Mouse (Mus musculus) kidney, embryonic 14.5 days (tissue): Measurements from ENCODE around the gene 6430548M08Rik. TPM values are rescaled to one million over a fixed set of nuclear protein-coding genes. Genes with fewer than 3 reads are reported as not detected.

Source experiments
- ATAC-seq: fragments of 200-750 bp; cut with Nextera tagmentation; 2 replicates; pipeline ENCODE4 v1.8.0; 2017; ENCODE audit warnings: moderate number of reproducible peaks, mild to moderate bottlenecking, moderate TSS enrichment, moderate library complexity; ENCODE audit not compliant: low FRiP score, low TSS enrichment
- H3K27ac ChIP-seq: fragments of 300-500 bp; sonication (generic); 2 replicates; pipeline ENCODE4 v1.5.1; 2014; ENCODE audit warnings: low read depth, mild to moderate bottlenecking, low read length, moderate library complexity, mixed read lengths
- H3K27me3 ChIP-seq: fragments of 300-500 bp; sonication (generic); 2 replicates; pipeline ENCODE4 v1.6.1; 2014; ENCODE audit warnings: mild to moderate bottlenecking, low read length; ENCODE audit not compliant: control insufficient read depth, insufficient read depth
- H3K36me3 ChIP-seq: fragments of 300-500 bp; sonication (generic); 2 replicates; pipeline ENCODE4 v1.6.1; 2014; ENCODE audit warnings: low read length, mixed read lengths; ENCODE audit not compliant: control insufficient read depth, insufficient read depth
- H3K4me1 ChIP-seq: fragments of 300-500 bp; sonication (generic); 2 replicates; pipeline ENCODE4 v1.6.1; 2014; ENCODE audit warnings: low read length, mixed read lengths; ENCODE audit not compliant: control insufficient read depth, insufficient read depth
- H3K4me2 ChIP-seq: fragments of 300-500 bp; sonication (generic); replicated peaks from 2 replicates; pipeline ENCODE4 v1.6.1; 2014; ENCODE audit warnings: low read depth, mild to moderate bottlenecking, low read length
- H3K4me3 ChIP-seq: fragments of 300-500 bp; sonication (generic); 2 replicates; pipeline ENCODE4 v1.5.1; 2014; ENCODE audit warnings: mild to moderate bottlenecking, low read length
- H3K9ac ChIP-seq: fragments of 300-500 bp; sonication (generic); 2 replicates; pipeline ENCODE4 v1.6.1; 2014; ENCODE audit warnings: low read depth, mild to moderate bottlenecking, low read length, moderate library complexity
- H3K9me3 ChIP-seq: fragments of 300-500 bp; sonication (generic); 2 replicates; pipeline ENCODE4 v1.6.1; 2016; ENCODE audit warnings: low read length; ENCODE audit not compliant: control insufficient read depth
- WGBS: fragments of 180-500 bp; shearing (Covaris S2); extraction: QIAGEN DNeasy Blood & Tissue Kit; methylation state at CpG from one replicate; pipeline ENCODE4 v1.1.7; 2014; 5-methylcytosine and 5-hydroxymethylcytosine counted together
- polyA plus RNA-seq: library from polyadenylated mRNA; unstranded; fragments of >200 nt; fragmentation: Nextera tagmentation; extraction: Ambion mirVana; gene quantifications from 2 replicates; pipeline ENCODE4 v1.2.1, GENCODE M21; 2014

Gene 6430548M08Rik
- polyA plus RNA-seq, 1 experiment from 2014 or later, result 3.9 TPM

DNA sequence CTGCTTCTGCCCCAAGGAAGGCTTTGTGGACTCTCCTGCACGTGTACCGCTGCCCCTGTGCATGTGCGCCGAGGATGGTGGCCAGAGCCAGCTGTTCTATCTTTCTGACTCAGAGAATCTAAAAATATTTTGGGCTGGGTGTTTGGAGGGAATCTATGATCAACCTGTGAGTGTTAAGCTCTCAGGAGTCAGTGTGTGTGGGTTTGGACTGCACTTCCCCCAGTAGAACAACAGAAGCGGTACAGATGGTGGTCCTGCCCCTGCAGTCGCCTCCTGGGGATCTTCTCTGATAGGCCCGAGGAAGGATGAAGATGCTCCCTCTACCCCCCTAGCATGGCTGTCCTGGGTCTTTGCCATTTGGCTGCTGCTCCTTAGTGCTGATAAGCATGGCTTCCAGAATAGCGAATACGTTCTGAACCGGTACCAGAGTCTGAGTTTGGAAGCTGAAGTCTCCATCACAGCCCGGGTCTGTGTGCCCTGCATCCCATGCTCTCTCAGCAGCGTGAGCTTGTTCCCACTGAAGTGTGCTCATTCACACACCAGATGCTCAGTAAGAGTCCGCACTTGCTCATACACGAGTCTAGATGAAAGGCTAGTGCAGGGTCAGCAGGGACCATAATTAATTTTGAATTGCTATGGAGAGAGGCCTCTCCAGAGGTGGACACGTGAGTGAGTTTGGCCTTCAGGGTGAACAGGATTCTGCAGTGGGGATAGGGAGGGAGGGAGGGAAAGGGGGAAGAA lies 30.1 kb downstream of the 6430548M08Rik start:
- 59% methylated on average over 15 of the region's 15 CpGs for whole genome bisulfite sequencing
- no peak overlapping the region for H3K27ac ChIP-seq

DNA sequence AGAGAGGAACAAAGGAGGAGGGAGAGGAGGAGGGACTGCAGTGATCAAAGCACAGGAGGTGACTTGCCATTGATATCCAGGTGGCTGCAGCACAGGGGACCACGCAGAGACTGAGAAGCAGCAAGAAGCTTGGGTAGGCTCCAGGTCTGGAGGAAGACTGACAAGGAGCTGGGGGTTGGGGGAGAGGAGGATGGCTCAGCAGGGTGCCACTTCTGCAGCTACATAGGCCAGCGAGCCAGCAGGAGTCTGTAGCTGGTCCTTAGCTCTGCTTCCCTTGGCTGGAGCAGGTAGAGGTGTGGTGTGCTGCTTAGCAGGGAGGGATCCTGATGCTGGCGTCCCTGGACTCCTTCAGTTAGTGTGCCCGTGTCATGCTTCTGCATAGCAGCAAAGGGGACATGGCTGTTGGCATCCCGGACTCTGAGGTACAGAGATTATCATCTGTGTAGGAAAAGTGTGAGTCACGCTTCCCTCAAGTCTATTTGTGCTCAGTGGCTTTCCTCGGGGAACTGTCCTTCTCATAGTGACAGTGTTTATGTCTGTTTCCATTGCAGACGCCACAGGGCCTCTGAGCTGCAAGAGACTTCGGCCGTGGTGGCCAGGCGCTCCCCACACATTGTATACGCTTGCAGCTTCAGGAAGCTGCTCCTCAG lies 30.8 kb downstream of the 6430548M08Rik start:
- Histone ChIP-seq H3K4me2 (no peak overlapping the region), H3K4me1 (0 out of 2 replicates have a peak, but pooled peaks cover under 1% of the 10 kb centered on the region), H3K36me3 (no peaks in the 10 kb centered on the region), H3K27me3 (no peaks in the 10 kb centered on the region), H3K9ac (0 out of 2 replicates have a peak overlapping the region, but pooled peaks have one; percentile 7), H3K9me3 (no peaks in the 10 kb centered on the region), H3K27ac (no peak overlapping the region), H3K4me3 (no peak overlapping the region)
- 0 out of 2 replicates have a peak, but pooled peaks have one; percentile 20 for ATAC-seq
- WGBS, result 53% methylated on average over 12 of the region's 12 CpGs

More for the DNA sequence above, 30.1 kb downstream of the 6430548M08Rik start:
- ATAC-seq, result 0 out of 2 replicates have a peak, but pooled peaks have one; percentile 20
- Histone ChIP-seq H3K9me3 (no peaks in the 10 kb centered on the region), H3K36me3 (no peaks in the 10 kb centered on the region), H3K4me2 (no peak overlapping the region), H3K27me3 (no peaks in the 10 kb centered on the region), H3K9ac (no peak overlapping the region), H3K4me3 (no peak overlapping the region), H3K4me1 (no peaks in the 10 kb centered on the region)

DNA sequence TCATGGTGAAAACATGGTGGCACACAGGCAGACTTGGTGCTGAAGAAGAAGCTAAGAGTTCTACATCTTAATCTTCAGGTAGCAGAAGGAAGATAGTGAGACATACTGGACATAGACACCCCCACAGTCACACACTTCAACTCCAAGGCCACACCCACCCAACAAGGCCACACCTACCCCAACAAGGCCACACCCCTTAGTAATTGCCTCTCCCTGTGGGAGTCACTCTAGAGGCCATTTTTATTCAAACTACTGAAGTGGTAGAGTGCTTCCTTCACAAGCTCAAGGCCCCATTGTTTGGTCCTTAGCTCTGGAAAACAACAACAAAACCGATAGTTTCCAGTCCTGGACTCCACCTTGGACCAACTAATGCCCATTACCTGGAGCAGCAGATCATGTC lies 32.1 kb downstream of the 6430548M08Rik start:
- no peak for ATAC-seq
- Histone ChIP-seq H3K9me3 (no peaks in the 10 kb centered on the region), H3K27ac (no peak overlapping the region), H3K4me2 (no peak overlapping the region), H3K9ac (no peak overlapping the region), H3K4me3 (no peak overlapping the region), H3K27me3 (no peaks in the 10 kb centered on the region), H3K36me3 (no peaks in the 10 kb centered on the region), H3K4me1 (0 out of 2 replicates have a peak, but pooled peaks cover 3% of the 10 kb centered on the region)
- 80% methylated on average over 1 of the region's 1 CpGs for WGBS

DNA sequence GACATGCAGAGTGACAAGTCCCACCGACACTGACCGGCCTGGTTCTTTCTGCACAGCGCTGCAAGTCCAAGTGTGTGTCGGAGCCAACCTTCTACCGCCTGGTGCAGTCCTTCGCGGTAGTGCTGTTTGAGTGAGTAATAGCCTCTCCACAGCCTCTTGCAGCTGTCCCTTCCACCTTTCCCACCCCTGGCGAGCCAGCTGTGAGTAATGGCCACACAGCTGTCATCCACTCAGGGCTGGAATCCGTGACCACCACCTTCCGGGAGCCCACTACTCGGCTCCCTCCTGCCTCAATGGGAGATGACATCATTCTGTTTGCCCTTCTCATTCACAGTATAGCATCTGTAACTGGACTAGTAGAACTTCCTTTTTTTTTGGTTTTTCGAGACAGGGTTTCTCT lies 36.1 kb downstream of the 6430548M08Rik start:
- Histone ChIP-seq H3K9ac (no peak overlapping the region), H3K36me3 (no peaks in the 10 kb centered on the region), H3K4me1 (peaks cover 6% of the 10 kb centered on the region; the same call in 1 of the 2 replicates), H3K4me3 (no peak overlapping the region), H3K9me3 (no peaks in the 10 kb centered on the region), H3K27me3 (no peaks in the 10 kb centered on the region), H3K4me2 (no peak overlapping the region), H3K27ac (no peak overlapping the region)
- no peak for ATAC-seq
- 54% methylated on average over 12 of the region's 12 CpGs for WGBS

DNA sequence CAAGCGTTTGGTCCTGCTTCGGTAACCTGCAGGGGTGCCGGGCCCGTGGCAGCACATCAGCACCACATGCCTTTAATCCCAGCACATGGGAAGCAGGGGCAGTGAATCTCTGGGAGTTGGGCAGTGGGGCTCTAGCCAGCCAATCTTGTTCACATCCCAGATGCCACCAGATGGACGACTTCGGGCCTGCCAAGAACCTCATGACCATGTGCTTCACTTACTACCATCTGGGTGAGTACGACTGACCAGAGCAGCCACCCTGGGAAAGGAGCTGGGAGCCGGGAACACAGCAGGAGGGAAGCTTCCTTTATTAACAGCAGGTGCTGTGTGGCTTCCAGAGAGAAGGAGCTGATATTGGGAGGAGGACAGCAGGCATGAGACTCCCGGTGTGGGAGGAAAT lies 37.2 kb downstream of the 6430548M08Rik start:
- 56% methylated on average over 9 of the region's 9 CpGs for WGBS
- Histone ChIP-seq H3K4me3 (no peak overlapping the region), H3K27ac (no peak overlapping the region)

DNA sequence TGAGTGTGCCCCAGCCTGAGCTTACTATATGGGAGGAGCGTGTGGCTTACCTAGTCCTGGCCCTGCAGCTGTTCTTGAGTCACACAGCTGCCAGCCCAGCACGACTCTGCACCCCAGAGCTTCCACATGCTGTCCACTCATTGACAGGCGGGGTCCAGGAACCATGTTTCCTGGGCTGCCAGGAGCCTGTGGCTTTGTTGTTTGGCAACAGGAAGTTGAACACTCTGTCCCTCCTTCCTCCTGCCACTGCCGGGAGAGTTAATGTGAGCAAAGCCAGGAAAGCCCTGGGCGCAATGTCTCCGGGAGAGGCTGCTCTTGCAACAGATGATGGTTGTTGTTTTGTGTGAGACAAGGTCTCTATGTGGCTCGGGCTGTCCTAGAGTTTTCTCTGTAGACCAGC lies 38.7 kb downstream of the 6430548M08Rik start:
- no peak overlapping the region for H3K4me2 ChIP-seq
- H3K4me1 ChIP-seq, result peaks cover 11% of the 10 kb centered on the region; the same call in 1 of the 2 replicates
- no peaks in the 10 kb centered on the region for H3K27me3 ChIP-seq
- 62% methylated on average over 7 of the region's 7 CpGs for WGBS
- no peak overlapping the region for H3K4me3 ChIP-seq
- ATAC-seq, result no peak
- no peaks in the 10 kb centered on the region for H3K9me3 ChIP-seq
- H3K9ac ChIP-seq, result no peak overlapping the region
- H3K36me3 ChIP-seq, result no peaks in the 10 kb centered on the region
- H3K27ac ChIP-seq, result 0 out of 2 replicates have a peak overlapping the region, but pooled peaks have one; percentile 4

More for the DNA sequence above, 37.2 kb downstream of the 6430548M08Rik start:
- Histone ChIP-seq H3K9ac (no peak overlapping the region), H3K4me2 (no peak overlapping the region), H3K4me1 (peaks cover 11% of the 10 kb centered on the region; the same call in 1 of the 2 replicates), H3K36me3 (no peaks in the 10 kb centered on the region), H3K9me3 (no peaks in the 10 kb centered on the region), H3K27me3 (no peaks in the 10 kb centered on the region)
- no peak for ATAC-seq

DNA sequence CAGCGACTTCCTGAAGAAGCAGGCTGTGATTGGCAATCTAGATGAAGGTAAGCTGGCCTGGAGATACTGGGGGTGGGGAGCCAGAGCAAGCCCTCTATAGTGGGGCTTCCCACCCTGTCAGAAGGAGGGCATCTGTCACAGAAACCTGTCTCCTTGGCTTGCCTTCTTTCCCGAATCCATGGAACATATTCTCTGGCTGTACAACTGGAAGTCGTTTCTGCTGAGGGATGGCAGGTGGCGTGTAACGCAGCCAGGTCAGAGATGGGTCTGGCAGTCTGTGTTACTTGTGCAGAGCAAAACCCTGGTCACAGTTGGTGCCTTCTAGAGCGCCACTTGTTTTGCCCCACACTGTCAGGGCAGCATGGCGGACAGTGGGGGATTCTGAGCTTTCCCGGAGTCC lies 46.4 kb downstream of the 6430548M08Rik start:
- Histone ChIP-seq H3K27ac (no peak overlapping the region), H3K36me3 (no peaks in the 10 kb centered on the region), H3K27me3 (no peaks in the 10 kb centered on the region), H3K4me1 (0 out of 2 replicates have a peak, but pooled peaks cover 3% of the 10 kb centered on the region), H3K9ac (no peak overlapping the region), H3K9me3 (no peaks in the 10 kb centered on the region), H3K4me3 (no peak overlapping the region), H3K4me2 (no peak overlapping the region)
- no peak for ATAC-seq
- 77% methylated on average over 8 of the region's 8 CpGs for WGBS

DNA sequence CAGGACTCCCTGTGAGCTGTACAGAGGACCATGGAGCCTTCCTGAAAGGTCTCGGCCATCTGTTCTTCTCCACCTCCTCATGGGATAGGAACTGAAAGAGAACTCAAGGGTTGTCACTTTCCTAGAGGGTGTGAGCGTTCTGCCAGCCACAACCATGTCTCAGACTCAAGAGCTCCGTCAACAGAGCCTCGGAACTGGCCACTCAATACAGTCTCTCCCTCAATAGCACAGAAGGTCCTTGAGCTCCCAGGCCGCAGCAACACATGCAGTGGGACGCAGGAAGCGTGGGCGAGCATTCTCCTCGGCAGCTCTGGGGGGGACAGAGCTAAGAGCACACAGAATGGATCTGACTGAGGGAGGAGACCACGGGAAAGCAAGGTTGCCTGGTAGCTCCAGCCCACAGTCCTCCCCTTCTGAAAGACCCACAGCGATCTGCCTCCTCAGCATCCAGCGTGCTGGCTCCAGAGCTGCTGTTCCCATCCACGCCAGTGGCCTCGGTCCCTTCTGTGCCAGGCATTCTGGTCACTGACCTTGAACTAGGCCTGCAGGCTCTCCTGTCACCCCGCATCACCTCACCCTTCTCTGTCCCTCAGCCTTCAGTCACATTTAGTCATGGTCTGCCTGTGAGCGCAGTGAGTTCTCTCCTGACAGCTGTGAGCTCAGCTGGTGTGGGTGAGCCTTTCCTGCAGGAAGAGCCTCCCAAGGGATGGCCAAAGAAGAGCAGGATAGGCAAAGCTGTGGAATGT lies 47.9 kb downstream of the 6430548M08Rik start:
- no peak for ATAC-seq
- Histone ChIP-seq H3K4me3 (no peak overlapping the region), H3K9me3 (no peaks in the 10 kb centered on the region), H3K27ac (no peak overlapping the region), H3K4me2 (no peak overlapping the region), H3K36me3 (no peaks in the 10 kb centered on the region), H3K27me3 (no peaks in the 10 kb centered on the region), H3K4me1 (no peaks in the 10 kb centered on the region), H3K9ac (no peak overlapping the region)
- WGBS, result 76% methylated on average over 16 of the region's 16 CpGs
